Mouse (Mus musculus): ENCODE results near the gene Eefsec. TPM values are rescaled to one million over a fixed set of nuclear protein-coding genes. Genes with fewer than 3 reads are reported as not detected.

Gene Eefsec
- polyA plus RNA-seq (2015; fragmentation: Nextera tagmentation; extraction: Ambion mirVana), result 42.3 and 47.1 TPM in 2 replicates

DNA sequence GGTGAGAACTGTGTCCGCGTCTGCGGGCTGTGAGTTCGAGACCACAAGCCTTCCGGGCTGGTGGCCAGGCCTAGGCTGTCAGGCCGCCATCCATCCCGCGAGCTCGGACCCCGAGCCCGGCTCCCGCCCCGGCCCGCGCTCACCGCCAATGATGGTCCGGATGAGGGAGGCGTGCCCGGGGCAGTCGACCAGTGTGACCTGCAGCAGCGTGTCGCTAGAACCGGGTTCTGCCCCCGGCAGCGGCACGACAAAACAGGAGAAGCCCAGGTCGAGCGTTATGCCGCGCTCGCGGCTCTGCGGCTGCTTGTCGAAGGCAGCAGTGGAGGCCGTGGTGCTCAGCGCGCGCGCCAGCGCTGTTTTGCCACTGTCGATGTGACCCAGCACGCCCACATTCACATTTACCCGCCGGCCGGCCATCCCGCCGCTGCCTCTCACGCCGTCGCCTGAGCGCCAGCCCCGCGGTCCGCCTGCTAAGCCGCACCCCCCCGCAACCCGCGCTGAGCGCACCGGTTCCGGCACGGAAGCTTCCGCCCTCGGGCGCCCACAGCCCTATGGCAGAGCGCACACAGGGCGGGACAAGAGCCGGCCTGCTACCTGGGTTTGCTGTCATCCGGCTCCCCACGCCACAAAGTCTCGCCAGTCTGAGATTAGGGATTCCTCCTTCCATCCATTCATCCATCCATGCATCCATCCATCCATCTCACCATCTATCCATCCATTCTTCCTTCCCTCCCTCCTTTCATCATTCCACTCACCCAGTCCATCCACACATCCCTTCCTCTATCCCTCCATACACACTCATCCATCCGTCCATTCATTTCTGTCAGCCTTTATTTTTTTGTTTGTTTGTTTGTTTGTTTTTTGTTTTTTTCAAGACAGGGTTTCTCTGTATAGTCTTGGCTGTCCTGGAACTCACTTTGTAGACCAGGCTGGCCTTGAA lies at the start of gene Eefsec:
TSS of gene Eefsec (minus strand) at position 477 of the 940 bp plus-strand sequence.
- Histone ChIP-seq H3K9me3 (no peaks in the 10 kb centered on the region), H3K4me3 (peak within 1 kb of the TSS; percentile 91), H3K27me3 (peaks cover 7% of the 10 kb centered on the region; the same call in 1 of the 2 replicates), H3K27ac (peak within 1 kb of the TSS; percentile 70), H3K4me2 (replicated peaks) (peak within 1 kb of the TSS; percentile 76), H3K4me1 (peaks cover 11% of the 10 kb centered on the region), H3K36me3 (no peaks in the 10 kb centered on the region), H3K9ac (peak within 1 kb of the TSS; percentile 92)
- peak; percentile 90 for ATAC-seq (ENCODE audit: low FRiP score, low read depth)
- WGBS, result 1% methylated on average over 72 of the region's 72 CpGs

DNA sequence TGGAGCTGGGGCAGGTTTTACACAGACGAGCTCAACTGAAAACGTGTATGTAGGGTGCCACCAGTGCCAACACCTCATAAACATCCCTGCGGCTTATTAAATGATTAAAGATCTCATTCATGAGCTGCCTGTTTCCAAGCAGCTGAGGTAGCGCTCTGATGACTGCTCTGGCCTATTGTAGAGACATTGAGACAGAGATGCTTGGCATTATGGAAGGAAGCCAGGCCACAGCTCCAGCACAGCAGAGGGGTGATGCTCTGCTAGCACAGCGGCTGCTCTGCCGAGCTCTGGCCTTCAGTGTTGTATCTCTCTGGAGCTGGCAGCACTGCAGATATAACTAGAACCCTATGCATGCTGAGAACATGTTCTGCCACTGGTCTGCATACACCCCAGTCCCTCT lies 47.4 kb upstream of the Eefsec start:
- WGBS, result 66% methylated on average over 6 of the region's 6 CpGs
- Histone ChIP-seq H3K27me3 (no peaks in the 10 kb centered on the region), H3K4me3 (no peak overlapping the region), H3K36me3 (peaks cover 67% of the 10 kb centered on the region), H3K4me1 (no peaks in the 10 kb centered on the region), H3K9me3 (no peaks in the 10 kb centered on the region), H3K4me2 (replicated peaks) (no peak overlapping the region), H3K27ac (no peak overlapping the region), H3K9ac (no peak overlapping the region)
- ATAC-seq (ENCODE audit: low FRiP score, low read depth), result no peak

DNA sequence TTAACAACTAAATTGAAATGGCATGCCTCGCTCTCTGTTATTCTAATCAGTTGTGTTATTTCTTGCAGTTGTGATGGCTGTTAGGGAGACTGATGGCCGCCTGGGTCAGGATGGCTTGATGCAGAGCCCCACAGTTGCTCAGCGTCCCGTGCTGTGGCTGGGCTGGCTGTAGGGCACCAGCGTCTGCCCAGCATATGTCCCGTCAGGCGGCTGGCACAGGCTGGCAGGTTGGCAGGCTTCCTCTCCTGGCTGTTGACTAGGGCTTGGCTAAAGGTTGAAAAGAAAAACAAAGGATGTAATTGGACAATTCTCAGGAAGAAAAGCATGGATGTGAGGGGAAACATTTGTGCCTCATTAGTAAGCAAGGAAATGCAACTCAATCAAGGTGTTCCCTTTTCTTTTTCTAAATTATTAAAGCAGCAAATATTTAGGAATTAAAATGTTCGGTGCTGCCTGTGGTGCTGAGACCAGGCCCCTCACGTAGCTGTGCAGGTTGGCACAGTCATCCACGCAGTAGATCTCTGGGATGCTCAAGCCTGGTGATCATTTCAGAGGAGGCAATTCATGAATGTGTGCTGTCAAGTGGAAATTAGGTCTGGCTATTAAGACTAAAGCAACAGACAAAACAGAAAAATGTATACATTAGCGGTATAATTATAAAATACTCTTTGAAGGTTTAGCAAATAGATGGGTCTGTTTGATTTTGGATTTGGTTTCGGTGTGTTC lies 44.5 kb upstream of the Eefsec start:
- Histone ChIP-seq H3K27me3 (no peaks in the 10 kb centered on the region), H3K4me2 (replicated peaks) (no peak overlapping the region), H3K4me1 (no peaks in the 10 kb centered on the region), H3K36me3 (peaks cover 74% of the 10 kb centered on the region), H3K4me3 (no peak overlapping the region), H3K27ac (no peak overlapping the region), H3K9ac (no peak overlapping the region), H3K9me3 (no peaks in the 10 kb centered on the region)
- ATAC-seq (ENCODE audit: low FRiP score, low read depth), result no peak
- 94% methylated on average over 12 of the region's 12 CpGs for WGBS

DNA sequence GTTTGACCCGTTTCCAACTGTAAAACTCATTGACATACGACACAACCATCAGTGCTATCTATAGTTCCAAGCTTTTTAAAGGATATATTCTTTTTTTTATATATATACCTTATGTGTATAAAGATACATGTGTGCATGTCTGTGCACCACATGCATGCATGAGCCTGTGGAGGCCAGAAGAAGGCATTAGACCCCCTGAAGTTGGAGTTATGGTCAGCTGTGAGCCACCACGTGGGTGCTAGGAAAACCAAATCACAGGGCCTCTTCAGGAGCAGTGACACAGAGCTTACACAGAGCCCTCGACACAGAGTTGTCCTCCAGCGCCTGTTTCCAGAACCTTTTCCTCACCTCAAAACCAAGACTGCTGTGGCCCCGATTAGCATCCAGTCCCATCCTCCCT lies 43.5 kb upstream of the Eefsec start:
- H3K4me2 ChIP-seq (replicated peaks), result no peak overlapping the region
- peaks cover 82% of the 10 kb centered on the region for H3K36me3 ChIP-seq
- no peak overlapping the region for H3K27ac ChIP-seq
- WGBS, result 89% methylated on average over 6 of the region's 6 CpGs
- H3K9me3 ChIP-seq, result no peaks in the 10 kb centered on the region
- H3K4me1 ChIP-seq, result no peaks in the 10 kb centered on the region
- no peak overlapping the region for H3K9ac ChIP-seq
- ATAC-seq (ENCODE audit: low FRiP score, low read depth), result no peak
- H3K27me3 ChIP-seq, result no peaks in the 10 kb centered on the region
- no peak overlapping the region for H3K4me3 ChIP-seq

DNA sequence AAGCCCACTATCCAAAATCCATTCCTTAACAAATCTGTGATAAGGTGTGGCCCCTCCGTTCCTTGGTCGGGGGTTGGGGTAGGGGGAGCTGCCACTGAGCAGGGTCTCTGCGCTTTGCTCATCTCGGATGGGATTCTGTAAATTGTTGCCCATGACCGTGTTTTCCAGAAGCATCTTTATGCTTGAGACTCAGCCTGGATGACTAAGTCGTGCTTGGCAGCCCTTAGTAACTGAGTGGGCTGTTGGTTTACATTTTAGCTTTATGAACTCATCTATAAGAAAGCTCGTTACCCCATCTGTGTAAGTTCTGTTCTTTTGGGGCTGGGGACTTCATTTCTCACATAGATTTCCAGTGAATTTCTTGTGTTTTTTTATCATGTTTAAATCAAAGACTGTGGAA lies 42.7 kb upstream of the Eefsec start:
- 91% methylated on average over 7 of the region's 7 CpGs for WGBS
- Histone ChIP-seq H3K27ac (no peak overlapping the region), H3K4me3 (no peak overlapping the region), H3K36me3 (peaks cover 88% of the 10 kb centered on the region), H3K27me3 (no peaks in the 10 kb centered on the region), H3K9ac (no peak overlapping the region), H3K4me1 (no peaks in the 10 kb centered on the region), H3K9me3 (no peaks in the 10 kb centered on the region), H3K4me2 (replicated peaks) (no peak overlapping the region)
- ATAC-seq (ENCODE audit: low FRiP score, low read depth), result no peak

DNA sequence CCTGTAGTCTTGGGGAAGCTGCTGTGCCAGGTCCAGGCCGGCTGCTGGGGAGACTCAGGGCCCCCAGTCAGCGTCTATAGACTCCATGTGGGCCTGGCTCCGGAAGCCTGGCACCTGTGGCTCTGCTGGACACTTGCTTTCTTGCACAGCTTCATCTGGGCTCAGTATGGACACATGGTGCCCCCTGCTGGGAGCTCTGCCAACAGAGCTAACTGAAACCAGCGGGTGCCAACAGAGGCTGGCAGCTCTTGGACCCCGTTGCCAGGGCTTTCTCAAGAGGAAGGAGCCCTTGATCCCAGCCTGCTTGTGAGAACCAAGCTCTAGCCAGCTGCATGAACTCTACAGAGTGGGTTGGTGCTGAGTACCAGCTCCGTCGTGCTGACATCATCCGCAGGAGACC lies 40.6 kb upstream of the Eefsec start:
- no peak overlapping the region for H3K4me3 ChIP-seq
- H3K27me3 ChIP-seq, result no peaks in the 10 kb centered on the region
- no peak for ATAC-seq (ENCODE audit: low FRiP score, low read depth)
- WGBS, result 85% methylated on average over 8 of the region's 8 CpGs
- no peak overlapping the region for H3K4me2 ChIP-seq (replicated peaks)
- H3K9ac ChIP-seq, result no peak overlapping the region
- no peaks in the 10 kb centered on the region for H3K9me3 ChIP-seq
- H3K27ac ChIP-seq, result no peak overlapping the region
- H3K36me3 ChIP-seq, result peaks cover 88% of the 10 kb centered on the region
- no peaks in the 10 kb centered on the region for H3K4me1 ChIP-seq

DNA sequence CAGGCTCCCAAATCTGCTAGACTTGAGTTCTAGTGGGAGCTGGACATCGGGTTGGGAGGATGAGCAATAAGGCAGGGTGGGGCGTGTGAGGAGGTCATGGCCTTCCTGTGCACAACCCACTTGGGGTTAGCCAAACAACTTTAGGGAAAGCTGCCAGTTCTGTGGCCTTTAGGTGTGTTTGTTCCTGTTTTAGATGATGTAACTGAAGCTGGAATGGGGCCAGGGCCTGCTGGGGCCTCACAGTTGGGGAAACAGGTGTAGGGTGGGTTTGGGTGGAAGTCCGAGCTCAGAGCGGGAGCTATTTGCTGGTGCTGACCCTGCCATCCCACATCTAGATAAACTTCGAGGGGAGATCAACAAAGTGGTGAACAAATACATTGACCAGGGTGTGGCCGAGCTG lies 39.0 kb upstream of the Eefsec start:
- no peak for ATAC-seq (ENCODE audit: low FRiP score, low read depth)
- no peaks in the 10 kb centered on the region for H3K9me3 ChIP-seq
- H3K4me2 ChIP-seq (replicated peaks), result no peak overlapping the region
- no peaks in the 10 kb centered on the region for H3K27me3 ChIP-seq
- WGBS, result 89% methylated on average over 6 of the region's 6 CpGs
- peaks cover 87% of the 10 kb centered on the region for H3K36me3 ChIP-seq
- H3K4me1 ChIP-seq, result no peaks in the 10 kb centered on the region
- no peak overlapping the region for H3K9ac ChIP-seq
- no peak overlapping the region for H3K27ac ChIP-seq
- no peak overlapping the region for H3K4me3 ChIP-seq

DNA sequence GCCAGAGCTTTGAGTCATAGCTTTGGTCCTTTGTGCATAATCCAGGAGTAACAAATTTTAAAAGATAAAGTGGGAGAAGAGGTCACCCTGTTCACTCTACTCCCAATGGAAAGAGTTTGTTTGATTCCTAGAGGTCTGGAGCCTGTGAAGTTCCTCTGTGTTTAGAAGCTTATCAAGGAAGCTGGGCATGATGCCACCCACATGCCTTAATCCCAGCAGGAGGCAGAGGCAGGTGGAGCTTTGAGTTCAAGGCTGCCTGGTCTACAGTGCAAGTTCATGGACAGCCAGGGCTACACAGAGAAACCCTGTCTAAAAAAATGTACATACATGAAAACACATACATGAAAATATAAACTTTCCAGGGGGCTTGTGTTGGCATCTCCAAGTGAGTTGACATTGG lies 37.6 kb upstream of the Eefsec start:
- no peak for ATAC-seq (ENCODE audit: low FRiP score, low read depth)
- Histone ChIP-seq H3K27me3 (no peaks in the 10 kb centered on the region), H3K27ac (no peak overlapping the region), H3K4me2 (replicated peaks) (no peak overlapping the region), H3K9ac (no peak overlapping the region), H3K4me1 (no peaks in the 10 kb centered on the region), H3K4me3 (no peak overlapping the region), H3K36me3 (peaks cover 97% of the 10 kb centered on the region), H3K9me3 (no peaks in the 10 kb centered on the region)

DNA sequence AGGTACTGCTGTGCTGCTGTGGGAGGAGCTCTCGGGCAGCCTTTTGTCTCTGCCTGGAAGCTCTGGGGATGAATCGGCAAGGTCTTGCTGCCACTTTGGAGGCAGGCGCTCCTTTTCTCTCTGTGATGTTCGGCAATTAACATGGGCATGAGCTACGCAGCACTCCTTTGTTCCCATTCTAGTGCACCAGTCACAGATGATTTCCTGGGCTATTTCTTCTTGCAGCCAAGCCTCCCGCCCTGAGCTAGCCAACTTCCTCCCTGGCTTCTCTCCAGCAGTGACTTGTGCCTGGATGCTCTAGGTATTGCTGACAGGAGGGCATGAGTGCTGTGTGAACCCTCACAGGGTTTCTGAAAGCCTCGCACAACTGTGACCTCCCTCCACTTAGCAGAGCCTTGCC lies 36.8 kb upstream of the Eefsec start:
- 74% methylated on average over 7 of the region's 7 CpGs for WGBS
- H3K36me3 ChIP-seq, result peaks cover 97% of the 10 kb centered on the region
- H3K9ac ChIP-seq, result no peak overlapping the region

DNA sequence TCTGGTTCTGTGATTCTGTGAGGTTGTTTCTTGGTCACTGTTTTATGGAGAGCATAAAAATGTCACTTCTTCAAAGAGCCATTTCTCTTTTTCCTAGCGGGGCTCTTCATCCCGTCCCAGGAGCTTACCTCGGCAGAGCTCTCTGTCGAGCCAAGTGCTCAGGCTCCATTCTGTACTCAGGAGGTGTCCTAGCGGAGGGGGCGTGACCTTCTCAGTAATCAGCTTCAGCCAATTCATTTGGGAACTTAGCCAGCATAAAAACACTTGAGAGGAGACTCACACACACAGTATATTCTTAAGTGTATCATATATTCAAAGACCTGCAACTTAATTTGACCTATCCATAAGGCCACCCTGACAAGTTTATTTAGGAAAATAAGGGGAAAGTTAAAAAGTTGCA lies 34.1 kb upstream of the Eefsec start:
- Histone ChIP-seq H3K4me3 (no peak overlapping the region), H3K4me2 (replicated peaks) (no peak overlapping the region), H3K9me3 (no peaks in the 10 kb centered on the region), H3K27ac (no peak overlapping the region), H3K27me3 (no peaks in the 10 kb centered on the region), H3K4me1 (no peaks in the 10 kb centered on the region), H3K36me3 (peaks cover 97% of the 10 kb centered on the region), H3K9ac (no peak overlapping the region)
- ATAC-seq (ENCODE audit: low FRiP score, low read depth), result no peak
- 45% methylated on average over 6 of the region's 6 CpGs for WGBS

More for the DNA sequence above, 36.8 kb upstream of the Eefsec start:
- Histone ChIP-seq H3K27me3 (no peaks in the 10 kb centered on the region), H3K9me3 (no peaks in the 10 kb centered on the region), H3K4me3 (no peak overlapping the region), H3K27ac (no peak overlapping the region), H3K4me1 (no peaks in the 10 kb centered on the region), H3K4me2 (replicated peaks) (no peak overlapping the region)
- ATAC-seq (ENCODE audit: low FRiP score, low read depth), result no peak

DNA sequence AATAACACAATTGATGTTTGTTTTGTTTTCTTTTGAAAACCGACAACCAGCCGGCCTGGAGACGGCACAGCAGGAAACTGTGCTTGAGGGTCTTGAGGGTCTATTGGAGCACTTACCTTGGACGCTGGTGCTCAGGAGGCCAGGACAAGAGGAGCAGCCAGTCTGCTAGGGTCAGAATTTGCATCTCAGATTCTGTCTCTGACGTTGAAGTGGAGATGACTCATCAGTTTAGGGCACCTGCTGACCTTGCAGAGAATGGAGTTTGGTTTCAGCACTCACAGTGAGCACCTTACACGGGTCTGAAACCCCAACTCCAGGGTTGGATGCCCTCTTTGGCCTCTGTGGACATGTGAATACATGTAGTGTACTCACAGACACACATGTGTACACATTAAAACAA lies 23.5 kb upstream of the Eefsec start:
- Histone ChIP-seq H3K4me3 (no peak overlapping the region), H3K9ac (no peak overlapping the region), H3K27ac (no peak overlapping the region), H3K4me2 (replicated peaks) (no peak overlapping the region), H3K4me1 (peaks cover 12% of the 10 kb centered on the region), H3K27me3 (no peaks in the 10 kb centered on the region), H3K9me3 (no peaks in the 10 kb centered on the region), H3K36me3 (peaks cover 74% of the 10 kb centered on the region)
- no peak for ATAC-seq (ENCODE audit: low FRiP score, low read depth)
- WGBS, result 75% methylated on average over 6 of the region's 6 CpGs

DNA sequence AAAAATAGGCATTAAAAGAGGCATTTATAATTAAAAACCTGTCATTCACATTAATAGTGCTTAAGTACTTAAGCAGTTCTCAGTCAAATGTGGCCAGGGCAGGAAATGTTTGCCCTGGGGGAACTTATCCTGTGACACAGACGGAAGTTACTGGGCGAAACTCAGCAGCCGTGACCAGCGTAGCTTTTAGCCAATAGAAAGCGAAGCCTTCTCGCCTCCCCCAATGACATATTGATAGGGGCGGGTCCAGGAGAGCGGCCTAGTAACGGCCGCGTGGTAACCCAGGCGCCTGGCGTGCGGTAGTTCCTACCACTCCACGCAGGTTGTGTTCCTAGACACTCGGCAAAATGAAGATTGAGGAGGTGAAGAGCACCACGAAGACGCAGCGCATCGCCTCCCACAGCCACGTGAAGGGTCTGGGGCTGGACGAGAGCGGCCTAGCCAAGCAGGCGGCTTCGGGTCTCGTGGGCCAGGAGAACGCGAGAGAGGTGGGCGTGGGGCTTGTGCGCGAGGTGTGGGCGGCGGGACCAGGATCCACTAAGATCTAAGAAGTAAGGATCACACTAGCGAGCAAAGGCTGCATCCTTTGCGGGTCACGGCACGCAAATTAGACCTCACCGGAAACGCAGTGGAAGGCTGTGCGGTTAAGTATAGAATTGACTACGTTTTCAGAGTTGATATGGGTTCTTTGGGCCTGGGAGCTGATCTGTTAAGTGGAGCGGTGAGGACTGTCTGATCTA lies 19.0 kb upstream of the Eefsec start, which contains the start of gene Ruvbl1:
TSS of gene Ruvbl1 (plus strand) at position 229 of the 740 bp plus-strand sequence.
- Histone ChIP-seq H3K36me3 (peaks cover 29% of the 10 kb centered on the region), H3K4me3 (peak within 1 kb of the TSS; percentile 77), H3K9ac (peak within 1 kb of the TSS; percentile 84), H3K4me2 (replicated peaks) (peak within 1 kb of the TSS; percentile 90), H3K9me3 (no peaks in the 10 kb centered on the region), H3K27me3 (no peaks in the 10 kb centered on the region), H3K27ac (no peak within 1 kb of the TSS), H3K4me1 (peaks cover 12% of the 10 kb centered on the region)
- WGBS, result under 1% methylated on average over 42 of the region's 42 CpGs
- ATAC-seq (ENCODE audit: low FRiP score, low read depth), result peak; percentile 100
